Mouse (Mus musculus): ENCODE data around the gene Dcpp3.
"Not testable (repeated sequence)": the region's sequence is repeated elsewhere in the genome, so short reads cannot be mapped to it uniquely, and the experiment has no call there.

Gene Dcpp3

DNA sequence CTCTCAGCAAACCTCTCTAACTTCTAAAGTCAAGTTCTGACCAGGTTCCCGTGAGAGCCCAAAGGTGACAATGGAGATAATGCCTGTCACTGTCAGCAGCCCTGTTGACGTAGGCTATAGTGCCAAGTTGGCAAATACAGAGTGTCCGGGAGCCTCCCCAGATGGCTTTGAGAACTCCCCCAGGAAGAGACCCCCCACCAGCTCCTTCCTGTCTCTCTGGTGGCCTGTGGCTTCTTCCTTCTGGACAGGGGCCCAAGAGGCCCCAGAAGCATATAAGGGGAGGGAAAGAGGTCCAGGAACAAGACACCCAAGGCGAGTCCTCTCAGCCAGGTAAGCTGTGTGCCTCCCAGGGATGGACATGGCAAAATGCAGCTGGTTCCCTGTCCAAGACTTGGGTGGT is at the start of gene Dcpp3:
Gene Dcpp3, plus strand, starts transcription at position 301 of the 400 bp plus-strand sequence.
- DNase-seq (ENCODE audit: extremely low spot score): not testable (repeated sequence)

DNA sequence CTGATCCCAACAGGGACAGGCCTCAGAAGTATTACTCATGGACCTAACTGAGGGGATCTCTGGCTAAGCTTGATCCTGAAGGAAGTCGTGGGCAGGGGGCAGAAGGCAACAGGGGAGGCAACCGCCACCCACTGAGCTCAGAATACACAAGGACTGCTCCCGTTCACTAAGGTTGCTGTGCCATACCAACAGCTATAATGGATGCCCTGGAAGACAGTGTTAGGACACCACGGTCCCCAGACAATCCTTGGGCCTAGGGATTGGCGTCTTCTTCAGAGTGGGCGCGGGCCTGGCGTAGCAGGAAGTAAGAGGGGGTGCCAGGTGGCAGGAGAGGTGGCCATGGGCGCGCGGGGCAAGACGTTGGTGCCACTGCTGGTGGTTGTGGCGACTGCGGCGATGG is 49.5 kb upstream of the Dcpp3 start, which contains the start of gene Prss21:
Gene Prss21, plus strand, starts transcription at position 301 of the 400 bp plus-strand sequence.
- no peak for DNase-seq (ENCODE audit: extremely low spot score)

DNA sequence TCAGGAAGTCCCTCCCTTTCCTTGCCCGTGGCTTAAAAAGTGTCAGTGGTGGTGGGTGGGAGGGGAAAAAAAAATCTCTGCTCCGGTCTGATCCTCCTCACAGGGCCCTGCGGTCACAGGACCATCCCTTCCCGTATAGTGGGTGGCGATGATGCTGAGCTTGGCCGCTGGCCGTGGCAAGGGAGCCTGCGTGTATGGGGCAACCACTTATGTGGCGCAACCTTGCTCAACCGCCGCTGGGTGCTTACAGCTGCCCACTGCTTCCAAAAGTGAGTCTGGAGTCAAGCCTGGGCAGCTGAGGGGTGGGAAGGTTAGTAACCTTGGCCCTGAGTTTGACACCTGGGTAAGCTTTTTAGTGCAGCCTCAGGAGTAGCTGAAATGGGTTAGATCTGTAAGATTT is 48.7 kb upstream of the Dcpp3 start:
- no peak for DNase-seq (ENCODE audit: extremely low spot score)

DNA sequence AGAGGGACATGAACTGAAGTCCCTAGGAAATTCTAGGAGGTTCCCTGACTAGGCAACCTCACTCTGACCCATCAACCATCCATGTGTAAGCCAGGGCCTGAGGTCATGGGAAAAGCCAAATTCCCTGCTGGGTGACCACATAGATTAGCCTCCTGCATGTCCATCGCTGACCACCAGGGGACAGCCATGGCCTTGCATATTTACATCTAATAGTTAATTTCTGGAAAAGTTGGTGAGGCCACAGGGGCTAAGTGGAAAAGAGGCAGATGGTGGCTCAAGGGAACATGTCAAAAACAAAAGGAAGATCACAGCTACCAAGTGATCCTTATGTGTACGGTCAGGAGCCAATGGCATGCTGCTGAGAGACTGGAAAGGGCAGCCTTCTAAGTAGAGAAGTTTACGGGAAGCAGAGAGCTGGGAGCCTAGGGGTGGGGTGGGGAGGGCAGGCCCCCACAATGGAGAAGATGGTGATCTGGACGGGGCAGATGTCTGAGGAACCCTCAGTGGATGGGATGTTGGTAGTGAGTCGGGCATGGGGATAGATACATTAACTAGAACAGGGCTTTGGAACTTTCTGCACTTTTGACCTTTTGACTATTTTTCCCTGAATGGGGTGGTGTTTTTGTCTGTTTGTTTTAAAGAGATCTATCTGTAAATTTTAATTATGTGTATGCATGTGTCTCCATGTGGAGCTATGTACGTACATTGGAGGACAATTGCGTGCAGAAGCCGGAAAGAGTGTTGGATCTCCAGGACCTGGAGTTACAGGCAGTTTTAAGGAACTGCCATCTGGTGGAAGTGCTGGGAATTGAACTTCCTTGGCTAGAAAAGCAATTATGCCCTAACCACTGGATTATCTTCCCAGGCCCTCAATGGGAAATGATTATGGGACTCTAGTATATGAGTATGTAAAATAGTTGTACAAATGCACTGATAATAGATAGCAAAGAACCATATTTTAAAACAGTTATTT is 43.1 kb upstream of the Dcpp3 start:
- peak; percentile 57 for DNase-seq (ENCODE audit: extremely low spot score)

GRCm38 (mm10) chr17:23876741-23877140 is 40.5 kb upstream of the Dcpp3 start:
- no peak for DNase-seq (ENCODE audit: extremely low spot score)

GRCm38 (mm10) chr17:23877166-23877565 is 40.1 kb upstream of the Dcpp3 start:
- no peak for DNase-seq (ENCODE audit: extremely low spot score)

- not testable (repeated sequence) for DNase-seq (ENCODE audit: extremely low spot score)
Observed at GRCm38 (mm10) chr17:23880576-23880975, 36.7 kb upstream of the Dcpp3 start, which contains the start of the genes Dcpp1 and Dcpp2. TSS of gene Dcpp1 (plus strand) at chr17:23880876. TSS of gene Dcpp2 (plus strand) at chr17:23880880.

DNA sequence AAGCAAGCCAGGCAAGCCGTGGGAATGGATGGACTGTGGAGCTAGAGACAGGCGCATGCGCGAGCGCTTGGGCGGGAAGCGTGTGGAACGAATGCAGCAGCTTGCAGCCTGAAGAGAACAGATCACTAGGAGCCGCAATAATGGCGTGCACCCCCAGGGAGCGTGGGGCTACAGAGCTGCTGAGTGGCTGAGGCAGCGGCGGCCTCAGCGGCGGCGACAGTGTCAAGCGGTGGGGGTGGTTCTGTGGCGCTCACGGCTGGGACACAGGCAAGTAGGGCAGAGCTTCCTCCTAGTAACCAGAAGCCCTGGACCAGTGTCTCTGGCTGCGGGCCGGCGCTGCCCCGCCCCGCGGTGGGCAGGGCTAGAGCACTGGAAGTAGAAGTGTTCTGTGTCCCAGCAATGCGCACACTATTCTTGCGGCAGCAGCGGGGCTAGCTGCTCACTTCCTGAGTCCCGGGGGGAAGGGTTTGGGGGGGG is 7.3 kb downstream of the Dcpp3 start:
- peak; percentile 95 for DNase-seq (ENCODE audit: extremely low spot score)

DNA sequence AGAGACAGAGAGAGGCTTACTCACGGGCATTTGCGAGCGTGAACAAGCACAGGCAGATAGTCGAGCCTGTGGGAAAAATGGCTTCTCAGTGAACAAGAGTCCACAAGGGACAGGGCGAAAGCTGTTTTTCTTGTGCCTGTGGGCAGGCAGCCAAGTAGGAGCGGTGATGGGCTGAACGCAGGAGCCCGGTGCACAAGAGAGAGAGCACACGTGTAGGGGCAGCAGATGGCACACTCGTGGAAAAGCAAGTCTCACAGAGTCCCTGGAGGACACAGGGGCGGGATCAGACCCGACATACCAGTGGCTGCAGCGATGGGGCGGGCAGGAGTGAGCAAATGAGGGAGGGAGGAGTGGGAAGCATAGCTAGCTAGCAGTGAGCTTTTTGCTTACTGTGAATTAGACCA is 7.8 kb downstream of the Dcpp3 start:
- no peak for DNase-seq (ENCODE audit: extremely low spot score)

DNA sequence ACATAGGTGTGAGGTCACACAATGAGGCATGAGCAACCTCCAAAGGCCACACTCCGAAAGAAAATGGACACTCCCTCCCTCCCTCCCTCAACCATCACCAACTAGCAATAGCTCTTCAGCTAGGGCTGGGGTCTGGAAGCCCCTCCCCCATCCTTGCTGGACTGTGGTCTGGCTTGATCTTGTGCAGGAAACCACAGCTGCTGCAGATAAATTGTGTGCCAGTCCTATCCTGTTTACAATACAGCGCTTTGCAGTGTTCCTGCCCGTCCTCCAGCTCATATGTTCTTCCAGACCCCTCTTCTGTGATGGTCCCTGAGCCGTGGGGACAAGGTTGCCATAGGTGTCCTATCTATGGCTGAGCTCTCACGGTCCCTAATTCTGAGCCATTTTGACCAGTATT is 13.9 kb downstream of the Dcpp3 start:
- DNase-seq (ENCODE audit: extremely low spot score): no peak

DNA sequence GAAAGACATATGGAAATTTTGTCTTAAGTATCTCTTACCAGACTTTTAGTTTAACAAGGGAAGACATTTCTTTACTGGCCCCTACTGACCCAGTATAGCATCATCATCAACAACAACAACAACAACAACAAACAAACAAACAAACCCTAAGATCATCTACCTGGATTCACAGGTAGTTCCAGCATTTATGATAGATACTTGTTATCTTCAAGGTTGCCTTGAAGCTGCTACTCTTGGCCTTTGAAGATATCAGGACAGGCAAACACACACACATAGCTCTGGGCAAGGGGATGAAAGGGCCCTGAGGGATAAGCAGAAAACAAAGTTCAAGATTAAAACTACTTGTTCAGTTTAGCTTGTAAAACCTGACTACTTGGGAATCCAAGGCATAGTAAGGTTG is 24.1 kb downstream of the Dcpp3 start, which contains the start of gene Sbp:
Gene Sbp, plus strand, starts transcription at position 301 of the 400 bp plus-strand sequence.
- no peak for DNase-seq (ENCODE audit: extremely low spot score)

- not testable (repeated sequence) for DNase-seq (ENCODE audit: extremely low spot score)
Observed at GRCm38 (mm10) chr17:23947486-23947885, 30.2 kb downstream of the Dcpp3 start.

- DNase-seq (ENCODE audit: extremely low spot score): no peak
Observed at GRCm38 (mm10) chr17:23949068-23949467, 31.8 kb downstream of the Dcpp3 start.

DNA sequence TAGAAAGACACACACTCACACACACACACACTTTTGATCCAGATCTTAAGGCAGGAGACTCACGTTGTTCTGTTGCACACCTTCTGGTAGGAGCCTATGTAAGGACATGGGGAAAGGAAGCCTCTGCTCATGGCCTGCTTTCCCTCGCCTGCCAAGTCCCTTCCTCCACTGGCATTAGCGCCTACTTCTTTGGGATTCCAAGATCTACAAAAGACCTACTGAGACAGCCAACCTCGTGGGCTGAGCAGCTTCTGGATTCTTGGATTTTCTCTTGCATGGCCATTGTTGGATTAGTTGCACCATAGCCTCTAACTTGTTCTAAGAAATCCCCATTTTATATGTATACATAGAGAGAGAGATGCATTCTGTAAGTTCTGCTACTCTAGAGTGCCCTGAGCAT is 33.6 kb downstream of the Dcpp3 start:
- not testable (repeated sequence) for DNase-seq (ENCODE audit: extremely low spot score)

GRCm38 (mm10) chr17:23955174-23955573 is 37.9 kb downstream of the Dcpp3 start, which contains the start of gene Sbpl:
TSS of gene Sbpl (minus strand) at chr17:23955274.
- DNase-seq (ENCODE audit: extremely low spot score): no peak

DNA sequence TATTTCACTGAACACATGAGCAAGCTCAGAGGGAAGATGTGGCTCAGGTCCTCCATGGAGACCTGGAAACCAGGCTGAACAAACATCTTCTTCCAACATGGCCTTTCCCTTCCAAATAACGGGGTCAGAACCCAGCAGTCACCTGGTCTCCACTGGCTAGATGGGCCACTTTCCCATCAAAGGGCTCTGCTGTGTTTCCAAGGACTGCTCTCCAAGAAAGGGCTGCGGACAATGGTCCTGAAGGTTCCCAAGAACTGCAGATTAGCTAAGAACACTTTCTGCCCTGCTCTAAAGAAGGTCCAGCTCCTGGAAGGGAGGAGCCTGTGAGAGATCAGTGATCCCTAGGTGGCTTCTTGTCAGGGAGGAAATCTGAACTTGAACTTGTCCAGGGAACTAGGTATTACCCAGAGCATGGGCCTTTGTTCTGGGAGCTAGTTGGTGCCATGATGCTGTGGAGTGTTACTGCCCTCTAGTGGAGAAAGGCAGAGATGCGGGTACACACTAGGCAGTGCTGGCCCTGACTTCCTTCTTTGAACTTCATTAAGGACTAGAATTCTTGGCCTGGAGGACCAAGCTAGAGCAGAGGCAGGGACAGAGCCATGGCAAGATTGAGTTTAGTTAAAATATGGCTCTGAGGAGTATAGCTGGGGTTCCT is 43.0 kb downstream of the Dcpp3 start:
- peak; percentile 88 for DNase-seq (ENCODE audit: extremely low spot score)

- DNase-seq (ENCODE audit: extremely low spot score): no peak
Observed at GRCm38 (mm10) chr17:23961573-23962122, 44.4 kb downstream of the Dcpp3 start.

DNA sequence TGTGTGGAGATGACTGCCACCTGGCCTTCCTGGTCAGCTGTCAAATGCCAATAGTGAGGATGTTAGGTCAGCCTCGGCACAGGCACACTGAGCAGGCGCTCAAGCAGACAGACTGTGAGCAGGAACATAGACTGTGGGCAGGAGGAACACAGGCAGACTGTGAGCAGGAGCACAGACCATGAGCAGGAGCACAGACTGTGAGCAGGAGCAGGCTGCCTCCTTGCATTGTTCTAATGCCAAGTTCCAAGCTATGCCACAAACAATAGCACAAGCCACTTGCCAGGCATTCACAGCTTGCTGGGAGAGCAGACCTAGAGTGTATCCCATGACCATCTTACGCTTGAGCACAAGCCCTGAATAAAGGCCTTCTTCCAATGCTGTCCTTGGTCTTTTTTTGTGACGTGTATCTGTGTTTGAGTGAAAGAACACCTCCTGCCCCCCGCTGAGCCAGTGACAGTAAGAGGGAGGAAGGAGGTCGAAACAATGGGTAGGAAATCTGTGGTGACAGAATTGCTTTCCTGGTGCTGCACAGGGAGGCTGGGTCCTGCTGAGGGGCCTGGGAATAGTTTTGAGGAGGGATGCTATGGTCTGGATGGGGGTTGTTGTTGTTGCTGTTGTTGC is 48.7 kb downstream of the Dcpp3 start:
- DNase-seq (ENCODE audit: extremely low spot score): no peak

DNA sequence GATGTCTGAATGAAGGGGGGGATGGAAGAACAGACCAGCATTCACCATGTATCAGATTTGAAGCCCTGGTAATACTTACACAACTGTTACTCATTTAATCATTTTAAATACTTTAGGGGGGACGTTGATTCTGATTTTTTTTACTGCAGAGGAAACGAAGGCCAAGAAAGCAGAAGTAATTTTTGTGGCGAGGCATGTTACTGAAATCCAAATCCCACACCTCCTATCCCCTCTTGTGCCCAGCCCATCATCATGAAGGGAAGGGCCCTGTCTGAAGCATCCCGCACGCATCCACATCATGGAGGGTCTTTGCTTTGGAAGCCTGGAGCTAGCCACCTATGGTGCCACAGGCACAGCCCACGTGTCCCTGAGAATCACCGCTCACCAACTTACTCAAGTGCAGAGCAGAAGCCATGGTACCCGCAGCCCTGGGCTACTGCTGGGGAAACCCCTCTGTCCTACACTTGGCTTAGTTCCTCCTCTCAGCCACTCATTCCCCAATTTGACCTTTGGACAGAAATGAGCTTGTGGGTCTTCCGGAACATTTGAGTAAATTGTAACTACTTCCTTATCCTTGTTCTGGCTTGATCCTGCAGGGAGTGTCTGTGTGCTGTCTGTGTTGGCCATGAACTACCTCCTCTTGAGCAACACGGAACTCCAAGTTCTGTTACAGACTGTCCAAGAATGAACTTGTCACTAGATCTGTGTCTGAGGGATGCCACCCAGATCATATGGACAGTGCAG is 49.6 kb downstream of the Dcpp3 start:
- DNase-seq (ENCODE audit: extremely low spot score): no peak

GRCm38 (mm10) chr17:23968780-23969179 is 51.5 kb downstream of the Dcpp3 start:
- DNase-seq (ENCODE audit: extremely low spot score): no peak
